Comparison of ENCODE assay signal across 7 mouse cellular contexts in the genomic region with DNA sequence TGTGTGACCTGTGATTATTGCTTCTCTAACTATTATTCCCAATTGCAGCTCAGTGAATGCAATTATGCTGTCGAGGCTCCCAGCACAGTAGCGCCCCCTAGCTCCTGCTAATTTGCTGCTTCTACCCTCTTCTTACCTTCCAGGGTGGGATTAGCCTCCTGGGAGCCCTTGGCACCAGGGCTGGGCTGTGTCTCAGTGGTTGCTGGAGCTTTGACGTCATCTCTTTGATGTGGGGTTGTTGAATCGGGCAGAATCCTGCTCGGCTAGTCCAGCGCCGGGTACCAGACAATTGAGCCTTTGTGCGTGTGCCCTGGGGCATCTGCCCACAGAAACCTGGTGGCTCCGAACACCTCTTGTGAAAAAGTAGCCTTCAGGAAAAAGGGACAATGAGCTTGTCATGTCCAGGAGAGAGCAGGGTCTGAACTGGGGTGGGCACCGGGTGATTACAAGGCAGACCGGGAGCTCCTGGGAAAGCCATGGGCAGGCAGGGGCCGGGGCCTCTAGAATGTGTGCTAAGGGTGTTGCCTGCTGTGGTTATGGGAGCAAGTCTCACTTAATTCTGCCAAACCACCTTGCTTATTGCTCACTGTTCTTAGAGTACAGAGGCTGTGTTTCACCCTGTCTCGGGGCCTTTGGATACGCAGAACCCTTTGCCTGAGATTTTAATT. TPM values are rescaled to one million over a fixed set of nuclear protein-coding genes. Genes with fewer than 3 reads are reported as not detected.
DNase-seq lines count a peak whose midpoint lies in the region; ATAC-seq and TF ChIP-seq lines count a peak whose summit lies in the region.

No protein-coding gene starts in this region.

- no peak overlapping the region for H3K9ac ChIP-seq in neural tube, embryonic 12.5 days
- H3K9ac ChIP-seq in hindbrain, embryonic 12.5 days, result no peak overlapping the region

- ATAC-seq in neural tube, embryonic 12.5 days (ENCODE audit: low FRiP score, low read depth), result no peak
- no peak for ATAC-seq in hindbrain, embryonic 12.5 days (ENCODE audit: low FRiP score)
- no peak for ATAC-seq in cerebellum, adult (ENCODE audit: insufficient number of reproducible peaks, low FRiP score, low TSS enrichment)

- H3K9me3 ChIP-seq in neural tube, embryonic 12.5 days, result no peaks in the 10 kb centered on the region
- H3K9me3 ChIP-seq in hindbrain, embryonic 12.5 days (replicated peaks), result no peaks in the 10 kb centered on the region

- H3K79me2 ChIP-seq in myocyte (ENCODE audit: control insufficient read depth, insufficient read depth), result no peaks in the 10 kb centered on the region

- H3ac ChIP-seq in myocyte (ENCODE audit: control insufficient read depth, insufficient read length), result no peak overlapping the region

- H3K4me1 ChIP-seq in neural tube, embryonic 12.5 days, result peaks cover 5% of the 10 kb centered on the region; the same call in 1 of the 2 replicates
- peaks cover 8% of the 10 kb centered on the region for H3K4me1 ChIP-seq in hindbrain, embryonic 12.5 days

- H3K27me3 ChIP-seq in neural tube, embryonic 12.5 days (replicated peaks), result no peaks in the 10 kb centered on the region
- no peaks in the 10 kb centered on the region; the same call in 1 of the 2 replicates for H3K27me3 ChIP-seq in hindbrain, embryonic 12.5 days
- H3K27me3 ChIP-seq in myocyte (ENCODE audit: control insufficient read depth, insufficient read depth, insufficient read length), result peaks cover 3% of the 10 kb centered on the region

- H3K4me3 ChIP-seq in neural tube, embryonic 12.5 days, result no peak overlapping the region
- H3K4me3 ChIP-seq in hindbrain, embryonic 12.5 days, result no peak overlapping the region
- H3K4me3 ChIP-seq in myocyte, result no peak overlapping the region

- no peak for DNase-seq in neural tube, embryonic 10.5 days (ENCODE audit: extremely low spot score, low spot score)
- DNase-seq in embryo, embryonic 11 days, result peak; percentile 63
- DNase-seq in frontal cortex, postnatal 25 days (ENCODE audit: low spot score in 2 of 2), result no peak

- no peaks in the 10 kb centered on the region for H3K36me3 ChIP-seq in neural tube, embryonic 12.5 days
- no peaks in the 10 kb centered on the region for H3K36me3 ChIP-seq in hindbrain, embryonic 12.5 days
- H3K36me3 ChIP-seq in myocyte (ENCODE audit: control insufficient read depth, insufficient read depth), result no peaks in the 10 kb centered on the region

- no peak for TF ChIP-seq POLR2A in myocyte (IDR thresholded peaks at IDR 0.05; ENCODE audit: insufficient read length, low read depth)

- 29% methylated on average over 14 of the region's 14 CpGs for WGBS in neural tube, embryonic 12.5 days
- 27% methylated on average over 14 of the region's 14 CpGs for WGBS in hindbrain, embryonic 12.5 days

- H3K27ac ChIP-seq in neural tube, embryonic 12.5 days, result no peak overlapping the region
- H3K27ac ChIP-seq in hindbrain, embryonic 12.5 days, result no peak overlapping the region; the same call in 1 of the 2 replicates

- H3K4me2 ChIP-seq in neural tube, embryonic 12.5 days (replicated peaks), result 0 out of 2 replicates have a peak overlapping the region, but pooled peaks have one; percentile 16
- H3K4me2 ChIP-seq in hindbrain, embryonic 12.5 days (replicated peaks), result peak overlapping the region; percentile 11; the same call in 1 of the 2 replicates
- peak overlapping the region; percentile 49 for H3K4me2 ChIP-seq in myocyte (ENCODE audit: low read depth)

TF ChIP-seq in myocyte, 11 proteins besides CTCF, POLR2A, EP300 and RAD21:
- TF ChIP-seq MAX (IDR thresholded peaks at IDR 0.05; ENCODE audit: low read depth) (no peak), SRF (IDR thresholded peaks at IDR 0.05; ENCODE audit: control insufficient read depth, insufficient read length, low read depth) (no peak), TCF12 (IDR thresholded peaks at IDR 0.05; ENCODE audit: insufficient read depth, poor library complexity, severe bottlenecking) (no peak)

RNA-seq across cellular contexts. Expression of a gene that starts 44.7 kb away (rescaled TPM):
- polyA plus RNA-seq in neural tube, embryonic 12.5 days (2016; fragmentation: Nextera tagmentation; extraction: Ambion mirVana), result 82.6 and 85.0 TPM in 2 replicates
- polyA plus RNA-seq in hindbrain, embryonic 12.5 days (2016; fragmentation: Nextera tagmentation; extraction: Ambion mirVana), result 77.2 and 80.7 TPM in 2 replicates
- polyA plus RNA-seq in myocyte (2012; fragmentation: generic; extraction: Trizol), result 67.8 TPM

RNA-seq across cellular contexts. Expression of a gene that starts 52.0 kb away (rescaled TPM):
- polyA plus RNA-seq in neural tube, embryonic 12.5 days (2016; fragmentation: Nextera tagmentation; extraction: Ambion mirVana), result 470 and 511 TPM in 2 replicates
- polyA plus RNA-seq in hindbrain, embryonic 12.5 days (2016; fragmentation: Nextera tagmentation; extraction: Ambion mirVana), result 536 and 591 TPM in 2 replicates
- polyA plus RNA-seq in myocyte (2012; fragmentation: generic; extraction: Trizol), result 51.4 TPM
